Mouse (Mus musculus) heart, postnatal 0 days (tissue): ENCODE data around the gene Igsf9b.

Experiments used
- CTCF ChIP-seq: IDR thresholded peaks from 2 replicates; pipeline ENCODE4 v1.5.1; 2016; ENCODE audit warnings: antibody characterized with exemption, control low read depth, low read depth
- EP300 ChIP-seq: IDR thresholded peaks from 2 replicates; pipeline ENCODE4 v1.6.1; 2016; ENCODE audit warnings: antibody characterized with exemption, low read depth

DNA sequence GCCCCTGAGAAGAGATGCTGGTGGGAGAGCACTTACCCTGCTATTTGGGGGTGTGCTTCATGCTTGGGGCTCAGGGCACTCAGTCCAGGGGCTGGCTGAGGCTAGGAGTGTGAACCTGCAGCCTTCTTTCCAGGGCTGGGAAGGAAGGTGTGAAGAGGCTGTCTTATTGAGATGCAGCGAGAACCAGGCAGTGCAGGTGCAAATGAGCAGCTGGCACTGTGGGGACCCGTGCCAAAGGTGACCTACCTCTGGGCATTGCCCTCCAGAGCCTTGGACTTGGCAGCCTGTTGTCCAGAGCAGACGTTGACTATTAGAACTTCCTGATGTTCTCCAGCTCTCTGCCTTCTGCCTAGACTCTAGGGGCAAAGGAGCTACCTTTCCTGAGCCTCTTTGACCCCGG, 7.6 kb downstream of the Igsf9b start:
- TF ChIP-seq CTCF, result no peak
- no peak for TF ChIP-seq EP300
